Mouse (Mus musculus): ENCODE data around the gene Mosmo. TPM values are rescaled to one million over a fixed set of nuclear protein-coding genes. Genes with fewer than 3 reads are reported as not detected.

Gene Mosmo
- 13.1 and 15.1 TPM in 2 replicates for polyA plus RNA-seq (2014; fragmentation: Nextera tagmentation; extraction: Ambion mirVana)

DNA sequence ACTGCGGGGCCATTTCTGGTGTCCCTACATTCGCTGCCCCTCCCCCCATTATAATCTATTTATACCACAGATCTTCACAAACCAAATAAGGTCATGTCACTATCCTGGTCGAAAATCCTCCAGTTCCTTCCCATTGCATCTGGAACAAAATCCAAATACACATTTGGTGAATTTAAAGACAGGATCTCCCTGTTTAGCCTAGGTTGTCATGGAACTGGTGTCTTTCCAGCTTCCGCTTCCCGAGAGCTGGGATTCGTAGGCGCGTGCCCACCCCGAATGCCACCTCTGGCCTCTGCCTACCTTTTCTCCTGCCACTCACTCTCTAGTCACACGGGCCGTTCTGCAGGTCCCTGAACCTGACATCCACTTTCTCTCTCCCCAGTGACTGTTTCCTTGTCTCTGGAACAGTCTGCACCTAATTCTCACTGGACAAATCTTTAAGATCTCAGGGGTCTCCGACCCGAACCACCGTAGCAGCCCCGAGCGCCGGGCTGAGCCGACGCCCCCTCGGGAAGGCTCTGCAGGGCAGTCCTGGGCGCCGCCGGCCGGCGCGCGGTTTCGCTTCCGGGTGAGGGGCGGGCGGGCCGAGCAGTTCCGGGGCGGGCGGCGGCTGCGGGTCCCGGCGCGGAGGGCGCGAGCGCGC, at the start of gene Mosmo:
Gene Mosmo (plus strand): TSS at position 618 of the 643 bp plus-strand sequence.
- H3K27ac ChIP-seq (ENCODE audit: low read depth), result peak within 1 kb of the TSS; percentile 73
- H3K27me3 ChIP-seq (replicated peaks; ENCODE audit: control insufficient read depth, insufficient read depth, low read length), result no peaks in the 10 kb centered on the region
- peak; percentile 89 for DNase-seq (ENCODE audit: low spot score)
- H3K4me1 ChIP-seq (replicated peaks; ENCODE audit: control insufficient read depth, insufficient read depth, low read length), result peaks cover 21% of the 10 kb centered on the region
- peak within 1 kb of the TSS; percentile 61 for H3K4me2 ChIP-seq (ENCODE audit: low read length)
- H3K9me3 ChIP-seq (ENCODE audit: control insufficient read depth, low read length), result no peaks in the 10 kb centered on the region
- WGBS, result under 1% methylated on average over 44 of the region's 44 CpGs
- ATAC-seq (replicated peaks; ENCODE audit: low FRiP score, low TSS enrichment, low read depth), result peak; percentile 97
- H3K9ac ChIP-seq (ENCODE audit: low read length), result peak within 1 kb of the TSS; percentile 91
- peak within 1 kb of the TSS; percentile 93 for H3K4me3 ChIP-seq (ENCODE audit: low read depth, low read length)
- no peaks in the 10 kb centered on the region for H3K36me3 ChIP-seq (ENCODE audit: control insufficient read depth, insufficient read depth, low read length)

DNA sequence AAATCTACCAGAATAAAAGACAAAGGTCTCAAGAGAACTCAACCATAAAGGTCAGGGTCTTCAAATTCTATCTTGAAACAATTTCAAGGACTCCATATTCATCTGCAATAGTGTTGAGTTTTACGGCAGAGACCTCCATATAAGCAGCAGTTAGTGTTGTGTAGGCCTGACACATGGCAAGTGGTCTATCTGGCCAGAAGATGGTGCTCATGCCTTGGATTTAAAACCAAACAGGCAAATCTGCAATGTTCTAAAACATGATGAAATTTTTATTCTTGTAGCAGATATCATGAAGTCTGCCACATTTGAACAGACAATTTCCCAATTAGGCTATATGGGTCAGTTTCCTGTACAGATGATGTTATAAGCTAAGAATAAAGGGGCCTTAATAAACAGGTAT, 44.9 kb upstream of the Mosmo start:
- Histone ChIP-seq H3K9me3 (ENCODE audit: control insufficient read depth, low read length) (no peaks in the 10 kb centered on the region), H3K9ac (ENCODE audit: low read length) (no peak overlapping the region), H3K4me3 (ENCODE audit: low read depth, low read length) (no peak overlapping the region), H3K4me1 (replicated peaks; ENCODE audit: control insufficient read depth, insufficient read depth, low read length) (peaks cover 11% of the 10 kb centered on the region), H3K36me3 (ENCODE audit: control insufficient read depth, insufficient read depth, low read length) (peaks cover 2% of the 10 kb centered on the region; the same call in 1 of the 2 replicates), H3K4me2 (ENCODE audit: low read length) (no peak overlapping the region), H3K27me3 (replicated peaks; ENCODE audit: control insufficient read depth, insufficient read depth, low read length) (no peaks in the 10 kb centered on the region), H3K27ac (ENCODE audit: low read depth) (no peak overlapping the region)
- DNase-seq (ENCODE audit: low spot score) (no peak), ATAC-seq (replicated peaks; ENCODE audit: low FRiP score, low TSS enrichment, low read depth) (no peak)
- WGBS, result 62% methylated on average over 1 of the region's 1 CpGs

DNA sequence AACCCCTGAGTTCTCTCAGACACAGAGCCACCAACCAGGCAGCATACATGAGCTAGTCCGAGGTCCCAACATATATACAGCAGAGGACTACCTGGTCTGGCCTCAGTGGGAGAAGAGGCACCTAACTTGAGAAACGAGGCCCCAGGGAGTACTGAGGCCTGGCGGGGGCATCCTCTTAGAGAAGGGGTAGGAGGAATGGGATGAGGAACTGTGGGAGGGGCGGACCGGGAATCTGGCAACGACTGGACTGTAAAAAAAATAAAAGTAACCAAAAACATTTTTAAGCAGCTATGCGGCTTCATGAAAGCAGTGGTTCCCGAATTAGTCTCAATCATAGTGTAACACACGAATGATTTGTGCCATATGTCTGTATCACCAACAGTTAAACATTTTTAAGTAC, 43.1 kb upstream of the Mosmo start:
- Histone ChIP-seq H3K36me3 (ENCODE audit: control insufficient read depth, insufficient read depth, low read length) (peaks cover 20% of the 10 kb centered on the region), H3K27ac (ENCODE audit: low read depth) (peak overlapping the region; percentile 93), H3K9ac (ENCODE audit: low read length) (peak overlapping the region; percentile 90), H3K27me3 (replicated peaks; ENCODE audit: control insufficient read depth, insufficient read depth, low read length) (no peaks in the 10 kb centered on the region), H3K4me2 (ENCODE audit: low read length) (peak overlapping the region; percentile 95), H3K4me3 (ENCODE audit: low read depth, low read length) (peak overlapping the region; percentile 96), H3K9me3 (ENCODE audit: control insufficient read depth, low read length) (no peaks in the 10 kb centered on the region), H3K4me1 (replicated peaks; ENCODE audit: control insufficient read depth, insufficient read depth, low read length) (peaks cover 11% of the 10 kb centered on the region)
- peak; percentile 68 for DNase-seq (ENCODE audit: low spot score)
- WGBS, result 4% methylated on average over 9 of the region's 9 CpGs
- ATAC-seq (replicated peaks; ENCODE audit: low FRiP score, low TSS enrichment, low read depth), result no peak

DNA sequence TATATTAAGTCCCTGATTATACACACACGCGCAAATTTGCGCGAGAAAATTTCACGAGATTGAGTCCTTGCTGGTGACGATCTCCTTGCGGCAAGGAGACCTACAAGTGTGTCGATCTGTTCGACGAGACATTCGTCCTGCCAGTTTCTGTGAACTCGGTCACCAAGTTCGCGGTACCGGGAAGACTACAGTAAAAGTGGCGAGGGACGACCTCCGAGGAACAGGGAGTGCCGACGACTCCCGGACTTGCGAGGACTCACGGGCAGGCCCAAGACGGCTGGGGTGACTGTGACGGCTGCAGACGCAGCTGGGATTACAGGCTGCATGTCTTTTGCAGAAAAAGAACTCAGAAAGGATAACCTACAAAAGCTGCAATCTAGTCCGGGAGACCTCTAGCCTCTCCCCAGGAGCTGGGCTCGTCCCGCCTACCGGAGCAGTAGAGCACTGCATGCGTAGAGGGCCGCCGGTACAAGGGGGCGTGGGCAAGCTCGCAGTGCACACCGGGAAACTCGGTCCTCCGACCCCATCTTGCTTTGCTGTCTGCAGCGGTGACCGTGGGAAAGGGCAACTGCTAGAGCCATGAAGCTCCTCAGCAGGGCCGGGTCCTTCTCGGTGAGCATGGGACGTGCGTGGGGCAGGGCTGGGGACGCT, 42.6 kb upstream of the Mosmo start, which contains the start of gene Uqcrc2:
Gene Uqcrc2 (plus strand): TSS at position 466 of the 651 bp plus-strand sequence.
- H3K27ac ChIP-seq (ENCODE audit: low read depth), result peak within 1 kb of the TSS; percentile 93
- H3K9me3 ChIP-seq (ENCODE audit: control insufficient read depth, low read length), result no peaks in the 10 kb centered on the region
- ATAC-seq (replicated peaks; ENCODE audit: low FRiP score, low TSS enrichment, low read depth) (peak; percentile 99), DNase-seq (ENCODE audit: low spot score) (peak; percentile 94)
- H3K36me3 ChIP-seq (ENCODE audit: control insufficient read depth, insufficient read depth, low read length), result peaks cover 26% of the 10 kb centered on the region
- peak within 1 kb of the TSS; percentile 90 for H3K9ac ChIP-seq (ENCODE audit: low read length)
- WGBS, result under 1% methylated on average over 45 of the region's 45 CpGs
- no peaks in the 10 kb centered on the region for H3K27me3 ChIP-seq (replicated peaks; ENCODE audit: control insufficient read depth, insufficient read depth, low read length)
- peak within 1 kb of the TSS; percentile 95 for H3K4me2 ChIP-seq (ENCODE audit: low read length)
- peak within 1 kb of the TSS; percentile 96 for H3K4me3 ChIP-seq (ENCODE audit: low read depth, low read length)
- H3K4me1 ChIP-seq (replicated peaks; ENCODE audit: control insufficient read depth, insufficient read depth, low read length), result peaks cover 11% of the 10 kb centered on the region

DNA sequence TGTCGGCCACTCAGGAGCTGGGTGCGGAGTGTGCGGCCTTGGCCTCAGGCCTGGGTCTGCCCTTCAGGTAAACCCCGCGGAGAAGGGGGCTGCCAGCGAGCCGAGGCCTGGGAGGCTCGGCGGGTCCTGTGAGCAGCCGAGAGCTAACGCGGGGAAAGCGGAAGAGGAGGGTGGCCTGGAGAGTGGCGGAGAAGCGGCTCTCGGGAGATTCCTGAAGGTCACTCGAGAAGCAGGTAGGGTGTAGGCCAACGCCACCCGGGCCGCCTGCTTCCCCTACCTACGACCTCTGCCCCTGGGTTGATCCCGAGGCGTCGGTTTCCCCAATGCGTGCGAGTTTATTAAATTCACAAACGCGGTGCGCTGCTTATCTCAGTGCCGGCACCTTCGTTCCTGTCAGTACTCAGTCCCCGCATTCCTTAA, 42.0 kb upstream of the Mosmo start:
- H3K4me3 ChIP-seq (ENCODE audit: low read depth, low read length), result peak overlapping the region; percentile 96
- no peaks in the 10 kb centered on the region for H3K9me3 ChIP-seq (ENCODE audit: control insufficient read depth, low read length)
- H3K27me3 ChIP-seq (replicated peaks; ENCODE audit: control insufficient read depth, insufficient read depth, low read length), result no peaks in the 10 kb centered on the region
- peak overlapping the region; percentile 93 for H3K27ac ChIP-seq (ENCODE audit: low read depth)
- peaks cover 31% of the 10 kb centered on the region for H3K36me3 ChIP-seq (ENCODE audit: control insufficient read depth, insufficient read depth, low read length)
- peak; percentile 87; the same call in 1 of the 2 replicates for ATAC-seq (replicated peaks; ENCODE audit: low FRiP score, low TSS enrichment, low read depth)
- peaks cover 11% of the 10 kb centered on the region for H3K4me1 ChIP-seq (replicated peaks; ENCODE audit: control insufficient read depth, insufficient read depth, low read length)
- WGBS, result under 1% methylated on average over 30 of the region's 32 CpGs
- peak overlapping the region; percentile 90 for H3K9ac ChIP-seq (ENCODE audit: low read length)
- peak overlapping the region; percentile 95 for H3K4me2 ChIP-seq (ENCODE audit: low read length)
- no peak for DNase-seq (ENCODE audit: low spot score)

DNA sequence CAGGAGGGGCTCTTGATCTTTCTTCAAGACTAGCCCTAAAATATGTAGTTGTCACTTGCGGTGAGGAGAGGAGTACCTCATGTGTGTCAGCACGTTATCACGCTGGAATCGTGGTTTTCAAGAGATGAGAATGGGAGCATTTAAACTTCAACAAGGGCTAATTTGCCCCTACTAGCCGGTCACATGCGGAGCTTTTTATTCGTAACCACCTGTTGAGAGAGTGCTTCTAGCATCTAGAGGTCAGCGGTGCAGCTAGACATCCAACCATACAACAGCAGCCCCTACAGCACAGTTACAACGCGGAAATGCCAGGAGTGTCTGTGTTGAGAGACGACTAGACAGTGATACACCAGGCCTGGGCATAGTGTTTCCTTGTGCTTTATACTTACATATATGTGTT, 41.6 kb upstream of the Mosmo start:
- Histone ChIP-seq H3K4me3 (ENCODE audit: low read depth, low read length) (peak overlapping the region; percentile 96), H3K27me3 (replicated peaks; ENCODE audit: control insufficient read depth, insufficient read depth, low read length) (no peaks in the 10 kb centered on the region), H3K4me1 (replicated peaks; ENCODE audit: control insufficient read depth, insufficient read depth, low read length) (peaks cover 11% of the 10 kb centered on the region), H3K9me3 (ENCODE audit: control insufficient read depth, low read length) (no peaks in the 10 kb centered on the region), H3K9ac (ENCODE audit: low read length) (peak overlapping the region; percentile 90), H3K4me2 (ENCODE audit: low read length) (peak overlapping the region; percentile 95), H3K36me3 (ENCODE audit: control insufficient read depth, insufficient read depth, low read length) (peaks cover 35% of the 10 kb centered on the region), H3K27ac (ENCODE audit: low read depth) (peak overlapping the region; percentile 93; the same call in 1 of the 2 replicates)
- DNase-seq (ENCODE audit: low spot score) (peak; percentile 61), ATAC-seq (replicated peaks; ENCODE audit: low FRiP score, low TSS enrichment, low read depth) (no peak)
- WGBS, result 2% methylated on average over 11 of the region's 11 CpGs

DNA sequence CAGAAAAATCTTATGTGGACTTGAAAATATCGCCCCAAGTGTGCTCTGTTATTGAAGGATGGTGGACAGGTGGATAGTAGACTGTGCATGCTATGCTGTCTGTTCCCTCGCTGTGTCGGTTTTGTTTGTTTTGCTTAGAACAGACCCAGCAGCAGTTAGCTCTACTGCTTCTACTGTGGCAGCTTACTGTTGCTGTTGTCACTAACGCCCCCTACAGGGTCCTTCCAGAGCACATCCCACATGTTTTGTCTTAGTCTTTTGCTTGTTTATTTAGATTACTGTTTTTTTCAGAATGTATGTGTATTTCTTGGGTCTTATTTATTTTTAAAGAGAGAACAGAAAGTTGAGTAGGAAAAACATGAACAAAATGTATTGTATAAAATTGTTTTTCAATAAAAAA, 34.2 kb upstream of the Mosmo start:
- Histone ChIP-seq H3K9me3 (ENCODE audit: control insufficient read depth, low read length) (no peaks in the 10 kb centered on the region), H3K4me3 (ENCODE audit: low read depth, low read length) (no peak overlapping the region), H3K4me1 (replicated peaks; ENCODE audit: control insufficient read depth, insufficient read depth, low read length) (no peaks in the 10 kb centered on the region), H3K9ac (ENCODE audit: low read length) (no peak overlapping the region), H3K4me2 (ENCODE audit: low read length) (no peak overlapping the region), H3K36me3 (ENCODE audit: control insufficient read depth, insufficient read depth, low read length) (peaks cover 96% of the 10 kb centered on the region), H3K27me3 (replicated peaks; ENCODE audit: control insufficient read depth, insufficient read depth, low read length) (no peaks in the 10 kb centered on the region), H3K27ac (ENCODE audit: low read depth) (no peak overlapping the region)
- DNase-seq (ENCODE audit: low spot score) (no peak), ATAC-seq (replicated peaks; ENCODE audit: low FRiP score, low TSS enrichment, low read depth) (no peak)
- WGBS, result 69% methylated on average over 4 of the region's 4 CpGs

DNA sequence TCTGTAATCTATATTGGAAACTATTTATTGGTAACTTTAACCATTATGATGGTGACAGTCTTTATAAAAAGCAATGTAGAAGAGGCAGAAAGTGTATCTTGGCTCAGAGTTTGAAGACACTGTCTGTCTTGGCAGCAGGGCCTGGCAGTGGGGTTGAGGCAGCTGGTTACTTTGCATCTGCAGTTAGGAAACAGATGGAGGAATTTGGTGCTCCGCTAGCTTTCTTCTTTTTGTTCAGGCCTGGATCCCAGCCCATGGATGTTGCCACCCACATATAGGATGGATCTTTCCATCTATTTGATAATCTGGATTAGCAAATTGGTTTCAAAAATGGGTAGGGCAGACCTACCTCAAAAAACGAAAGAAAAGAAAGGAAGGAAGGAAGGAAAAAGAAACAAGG, 29.6 kb upstream of the Mosmo start:
- Histone ChIP-seq H3K9ac (ENCODE audit: low read length) (no peak overlapping the region), H3K4me2 (ENCODE audit: low read length) (no peak overlapping the region), H3K27me3 (replicated peaks; ENCODE audit: control insufficient read depth, insufficient read depth, low read length) (no peaks in the 10 kb centered on the region), H3K4me3 (ENCODE audit: low read depth, low read length) (no peak overlapping the region), H3K27ac (ENCODE audit: low read depth) (no peak overlapping the region), H3K36me3 (ENCODE audit: control insufficient read depth, insufficient read depth, low read length) (peaks cover 98% of the 10 kb centered on the region), H3K4me1 (replicated peaks; ENCODE audit: control insufficient read depth, insufficient read depth, low read length) (no peaks in the 10 kb centered on the region), H3K9me3 (ENCODE audit: control insufficient read depth, low read length) (no peaks in the 10 kb centered on the region)
- no peak for DNase-seq (ENCODE audit: low spot score)
- 86% methylated on average over 2 of the region's 2 CpGs for WGBS
- ATAC-seq (replicated peaks; ENCODE audit: low FRiP score, low TSS enrichment, low read depth), result no peak
